Mouse (Mus musculus) A20 (cell line): ENCODE data around the gene Cenpc1.

ENCODE experiments used
- DNase-seq: peaks from one replicate; pipeline ENCODE4 v3.0.0-alpha.2; 2011; ENCODE audit warnings: low read depth, low spot score

Cenpc1 gene

GRCm38 (mm10) chr5:85996545-85997510 is 68.6 kb downstream of the Cenpc1 start:
- DNase-seq, result no peak

- peak; percentile 23 for DNase-seq
These were observed 70.8 kb downstream of the Cenpc1 start for GRCm38 (mm10) chr5:85994551-85994950.

- DNase-seq, result no peak
These were observed 72.3 kb downstream of the Cenpc1 start for GRCm38 (mm10) chr5:85992805-85993721.

- peak; percentile 42 for DNase-seq
These were observed 73.3 kb downstream of the Cenpc1 start for GRCm38 (mm10) chr5:85992055-85992454.

- no peak for DNase-seq
These were observed 77.9 kb downstream of the Cenpc1 start for GRCm38 (mm10) chr5:85987516-85987863.

- no peak for DNase-seq
These were observed 78.5 kb downstream of the Cenpc1 start for GRCm38 (mm10) chr5:85986734-85987515.

- DNase-seq, result peak; percentile 11
These were observed 87.5 kb downstream of the Cenpc1 start for GRCm38 (mm10) chr5:85977646-85978426.

- DNase-seq, result no peak
These were observed 102.6 kb downstream of the Cenpc1 start for GRCm38 (mm10) chr5:85962791-85963190.
